Mouse (Mus musculus): Measurements from ENCODE around the gene Clcf1. TPM values are rescaled to one million over a fixed set of nuclear protein-coding genes. Genes with fewer than 3 reads are reported as not detected.
"Not testable (repeated sequence)": the region's sequence is repeated elsewhere in the genome, so short reads cannot be mapped to it uniquely, and the experiment has no call there.

Clcf1 gene
- polyA plus RNA-seq, 1 experiment from 2014 or later = 4.6 TPM

- DNase-seq (ENCODE audit: low spot score) (no peak), ATAC-seq (replicated peaks; ENCODE audit: insufficient number of reproducible peaks, low FRiP score, low TSS enrichment, low read depth) (no peak)
- no peaks in the 10 kb centered on the region for H3K4me1 ChIP-seq (ENCODE audit: control insufficient read depth, insufficient read depth, low read length)
- WGBS = 80% methylated on average over 7 of the region's 7 CpGs
- no peak overlapping the region for H3K9ac ChIP-seq (replicated peaks; ENCODE audit: low read length)
- no peaks in the 10 kb centered on the region for H3K36me3 ChIP-seq (replicated peaks; ENCODE audit: control insufficient read depth, insufficient read depth, low read depth, low read length)
- no peak overlapping the region for H3K27ac ChIP-seq (replicated peaks; ENCODE audit: low read depth, low read length)
- no peaks in the 10 kb centered on the region for H3K9me3 ChIP-seq (replicated peaks; ENCODE audit: control insufficient read depth, low read length)
- H3K4me2 ChIP-seq (ENCODE audit: low read depth, low read length) = no peak overlapping the region
- no peak overlapping the region for H3K4me3 ChIP-seq (ENCODE audit: low read depth, low read length)
- H3K27me3 ChIP-seq (ENCODE audit: control insufficient read depth, insufficient read depth, low read length) = 0 out of 2 replicates have a peak, but pooled peaks cover 2% of the 10 kb centered on the region
Measured at GRCm38 (mm10) chr19:4232651-4233050, 18.6 kb downstream of the Clcf1 start.

- Histone ChIP-seq H3K27ac (replicated peaks; ENCODE audit: low read depth, low read length) (no peak overlapping the region), H3K4me2 (ENCODE audit: low read depth, low read length) (no peak overlapping the region), H3K36me3 (replicated peaks; ENCODE audit: control insufficient read depth, insufficient read depth, low read depth, low read length) (no peaks in the 10 kb centered on the region), H3K9me3 (replicated peaks; ENCODE audit: control insufficient read depth, low read length) (no peaks in the 10 kb centered on the region), H3K4me1 (ENCODE audit: control insufficient read depth, insufficient read depth, low read length) (no peaks in the 10 kb centered on the region), H3K27me3 (ENCODE audit: control insufficient read depth, insufficient read depth, low read length) (no peaks in the 10 kb centered on the region), H3K4me3 (ENCODE audit: low read depth, low read length) (no peak overlapping the region), H3K9ac (replicated peaks; ENCODE audit: low read length) (no peak overlapping the region)
- ATAC-seq (replicated peaks; ENCODE audit: insufficient number of reproducible peaks, low FRiP score, low TSS enrichment, low read depth) = no peak
- no peak for DNase-seq (ENCODE audit: low spot score)
- whole genome bisulfite sequencing = 77% methylated on average over 4 of the region's 4 CpGs
Measured at GRCm38 (mm10) chr19:4234548-4234947, 20.5 kb downstream of the Clcf1 start.

- DNase-seq (ENCODE audit: low spot score) (no peak), ATAC-seq (replicated peaks; ENCODE audit: insufficient number of reproducible peaks, low FRiP score, low TSS enrichment, low read depth) (no peak)
- H3K9ac ChIP-seq (replicated peaks; ENCODE audit: low read length) = no peak overlapping the region
- H3K36me3 ChIP-seq (replicated peaks; ENCODE audit: control insufficient read depth, insufficient read depth, low read depth, low read length) = no peaks in the 10 kb centered on the region
- 46% methylated on average over 8 of the region's 8 CpGs for WGBS
- no peak overlapping the region for H3K27ac ChIP-seq (replicated peaks; ENCODE audit: low read depth, low read length)
- no peak overlapping the region for H3K4me3 ChIP-seq (ENCODE audit: low read depth, low read length)
- no peaks in the 10 kb centered on the region for H3K9me3 ChIP-seq (replicated peaks; ENCODE audit: control insufficient read depth, low read length)
- no peaks in the 10 kb centered on the region for H3K27me3 ChIP-seq (ENCODE audit: control insufficient read depth, insufficient read depth, low read length)
- no peak overlapping the region for H3K4me2 ChIP-seq (ENCODE audit: low read depth, low read length)
- no peaks in the 10 kb centered on the region for H3K4me1 ChIP-seq (ENCODE audit: control insufficient read depth, insufficient read depth, low read length)
Measured at GRCm38 (mm10) chr19:4240247-4240668, 26.2 kb downstream of the Clcf1 start.

- no peak overlapping the region for H3K4me2 ChIP-seq (ENCODE audit: low read depth, low read length)
- H3K4me1 ChIP-seq (ENCODE audit: control insufficient read depth, insufficient read depth, low read length) = no peaks in the 10 kb centered on the region
- no peak overlapping the region for H3K9ac ChIP-seq (replicated peaks; ENCODE audit: low read length)
- no peak for DNase-seq (ENCODE audit: low spot score)
- no peak for ATAC-seq (replicated peaks; ENCODE audit: insufficient number of reproducible peaks, low FRiP score, low TSS enrichment, low read depth)
- H3K36me3 ChIP-seq (replicated peaks; ENCODE audit: control insufficient read depth, insufficient read depth, low read depth, low read length) = no peaks in the 10 kb centered on the region
- H3K4me3 ChIP-seq (ENCODE audit: low read depth, low read length) = no peak overlapping the region
- no peak overlapping the region for H3K27ac ChIP-seq (replicated peaks; ENCODE audit: low read depth, low read length)
- no peaks in the 10 kb centered on the region for H3K9me3 ChIP-seq (replicated peaks; ENCODE audit: control insufficient read depth, low read length)
- 69% methylated on average over 3 of the region's 3 CpGs for WGBS
- no peaks in the 10 kb centered on the region for H3K27me3 ChIP-seq (ENCODE audit: control insufficient read depth, insufficient read depth, low read length)
Measured at GRCm38 (mm10) chr19:4242416-4242815, 28.4 kb downstream of the Clcf1 start.

GRCm38 (mm10) chr19:4244775-4245174 lies 30.7 kb downstream of the Clcf1 start:
- no peaks in the 10 kb centered on the region for H3K27me3 ChIP-seq (ENCODE audit: control insufficient read depth, insufficient read depth, low read length)
- 83% methylated on average over 6 of the region's 6 CpGs for WGBS
- H3K4me3 ChIP-seq (ENCODE audit: low read depth, low read length) = no peak overlapping the region
- no peak overlapping the region for H3K4me2 ChIP-seq (ENCODE audit: low read depth, low read length)
- no peak overlapping the region for H3K27ac ChIP-seq (replicated peaks; ENCODE audit: low read depth, low read length)
- no peaks in the 10 kb centered on the region for H3K4me1 ChIP-seq (ENCODE audit: control insufficient read depth, insufficient read depth, low read length)
- no peak overlapping the region for H3K9ac ChIP-seq (replicated peaks; ENCODE audit: low read length)
- H3K9me3 ChIP-seq (replicated peaks; ENCODE audit: control insufficient read depth, low read length) = no peaks in the 10 kb centered on the region
- DNase-seq (ENCODE audit: low spot score) (no peak), ATAC-seq (replicated peaks; ENCODE audit: insufficient number of reproducible peaks, low FRiP score, low TSS enrichment, low read depth) (no peak)
- H3K36me3 ChIP-seq (replicated peaks; ENCODE audit: control insufficient read depth, insufficient read depth, low read depth, low read length) = no peaks in the 10 kb centered on the region; the same call in 1 of the 2 replicates

GRCm38 (mm10) chr19:4247010-4247409 lies 33.0 kb downstream of the Clcf1 start:
- H3K9ac ChIP-seq (replicated peaks; ENCODE audit: low read length) = no peak overlapping the region
- WGBS = 55% methylated on average over 1 of the region's 1 CpGs
- H3K27me3 ChIP-seq (ENCODE audit: control insufficient read depth, insufficient read depth, low read length) = no peaks in the 10 kb centered on the region
- H3K27ac ChIP-seq (replicated peaks; ENCODE audit: low read depth, low read length) = no peak overlapping the region
- no peaks in the 10 kb centered on the region for H3K4me1 ChIP-seq (ENCODE audit: control insufficient read depth, insufficient read depth, low read length)
- DNase-seq (ENCODE audit: low spot score) (peak; percentile 36), ATAC-seq (replicated peaks; ENCODE audit: insufficient number of reproducible peaks, low FRiP score, low TSS enrichment, low read depth) (no peak)
- H3K4me2 ChIP-seq (ENCODE audit: low read depth, low read length) = no peak overlapping the region
- H3K36me3 ChIP-seq (replicated peaks; ENCODE audit: control insufficient read depth, insufficient read depth, low read depth, low read length) = no peaks in the 10 kb centered on the region; the same call in 1 of the 2 replicates
- no peak overlapping the region for H3K4me3 ChIP-seq (ENCODE audit: low read depth, low read length)
- no peaks in the 10 kb centered on the region for H3K9me3 ChIP-seq (replicated peaks; ENCODE audit: control insufficient read depth, low read length)

GRCm38 (mm10) chr19:4248683-4249082 lies 34.6 kb downstream of the Clcf1 start:
- not testable (repeated sequence) for H3K4me2 ChIP-seq (ENCODE audit: low read depth, low read length); H3K9me3 ChIP-seq (replicated peaks; ENCODE audit: control insufficient read depth, low read length); H3K4me3 ChIP-seq (ENCODE audit: low read depth, low read length); H3K27me3 ChIP-seq (ENCODE audit: control insufficient read depth, insufficient read depth, low read length); H3K36me3 ChIP-seq (replicated peaks; ENCODE audit: control insufficient read depth, insufficient read depth, low read depth, low read length); H3K9ac ChIP-seq (replicated peaks; ENCODE audit: low read length); H3K27ac ChIP-seq (replicated peaks; ENCODE audit: low read depth, low read length); DNase-seq (ENCODE audit: low spot score); ATAC-seq (replicated peaks; ENCODE audit: insufficient number of reproducible peaks, low FRiP score, low TSS enrichment, low read depth); H3K4me1 ChIP-seq (ENCODE audit: control insufficient read depth, insufficient read depth, low read length)
- 72% methylated on average over 1 of the region's 1 CpGs for WGBS

GRCm38 (mm10) chr19:4254230-4254629 lies 40.2 kb downstream of the Clcf1 start:
- no peak for ATAC-seq (replicated peaks; ENCODE audit: insufficient number of reproducible peaks, low FRiP score, low TSS enrichment, low read depth)
- no peaks in the 10 kb centered on the region for H3K27me3 ChIP-seq (ENCODE audit: control insufficient read depth, insufficient read depth, low read length)
- no peak overlapping the region for H3K27ac ChIP-seq (replicated peaks; ENCODE audit: low read depth, low read length)
- no peak for DNase-seq (ENCODE audit: low spot score)
- 86% methylated on average over 7 of the region's 7 CpGs for WGBS
- H3K36me3 ChIP-seq (replicated peaks; ENCODE audit: control insufficient read depth, insufficient read depth, low read depth, low read length) = no peaks in the 10 kb centered on the region
- H3K9ac ChIP-seq (replicated peaks; ENCODE audit: low read length) = no peak overlapping the region
- no peak overlapping the region for H3K4me3 ChIP-seq (ENCODE audit: low read depth, low read length)
- H3K4me2 ChIP-seq (ENCODE audit: low read depth, low read length) = no peak overlapping the region
- peaks cover 2% of the 10 kb centered on the region; the same call in 1 of the 2 replicates for H3K4me1 ChIP-seq (ENCODE audit: control insufficient read depth, insufficient read depth, low read length)
- no peaks in the 10 kb centered on the region for H3K9me3 ChIP-seq (replicated peaks; ENCODE audit: control insufficient read depth, low read length)

All from embryonic facial prominence, embryonic 11.5 days (tissue).